Mouse (Mus musculus) myocyte (in vitro differentiated cells): ENCODE results near the gene Ppp1r11.

Source experiments
- CEBPB ChIP-seq: IDR thresholded peaks from 2 replicates; pipeline ENCODE4 v1.6.1; 2011; ENCODE audit warnings: mild to moderate bottlenecking, moderate library complexity; ENCODE audit not compliant: poor library complexity, insufficient read depth, severe bottlenecking
- E2F4 ChIP-seq: IDR thresholded peaks from one replicate; pipeline ENCODE4 v1.6.1; 2011; ENCODE audit warnings: mild to moderate bottlenecking, control low read depth, moderate library complexity; ENCODE audit not compliant: insufficient read depth
- MAX ChIP-seq: IDR thresholded peaks from one replicate; pipeline ENCODE4 v1.6.1; 2011; ENCODE audit warnings: low read depth, mild to moderate bottlenecking, control low read depth
- MYOG ChIP-seq, 3 experiments: IDR thresholded peaks; one replicate each; pipeline ENCODE4 v1.6.1; 2011; ENCODE audit warnings: control low read depth in 2 of 3, low read depth in 2 of 3, mild to moderate bottlenecking in 2 of 3; ENCODE audit not compliant: insufficient read length in 2 of 3, control insufficient read depth in 1 of 3, insufficient read depth in 1 of 3
- POLR2A ChIP-seq: IDR thresholded peaks from one replicate; pipeline ENCODE4 v1.6.1; 2011; ENCODE audit warnings: low read depth, mild to moderate bottlenecking, control low read depth, moderate library complexity; ENCODE audit not compliant: insufficient read length
- POLR2AphosphoS2 ChIP-seq: IDR thresholded peaks from one replicate; pipeline ENCODE4 v1.6.1; 2011; ENCODE audit warnings: low read depth, control low read depth; ENCODE audit not compliant: insufficient read length
- SRF ChIP-seq: IDR thresholded peaks from one replicate; pipeline ENCODE4 v1.6.1; 2011; ENCODE audit warnings: low read depth; ENCODE audit not compliant: control insufficient read depth, insufficient read length
- TCF12 ChIP-seq: IDR thresholded peaks from one replicate; pipeline ENCODE4 v1.6.1; 2011; ENCODE audit warnings: mild to moderate bottlenecking, control low read depth; ENCODE audit not compliant: poor library complexity, insufficient read depth, severe bottlenecking
- USF1 ChIP-seq: IDR thresholded peaks from one replicate; pipeline ENCODE4 v1.6.1; 2011; ENCODE audit warnings: low read depth, mild to moderate bottlenecking, control low read depth, moderate library complexity

DNA sequence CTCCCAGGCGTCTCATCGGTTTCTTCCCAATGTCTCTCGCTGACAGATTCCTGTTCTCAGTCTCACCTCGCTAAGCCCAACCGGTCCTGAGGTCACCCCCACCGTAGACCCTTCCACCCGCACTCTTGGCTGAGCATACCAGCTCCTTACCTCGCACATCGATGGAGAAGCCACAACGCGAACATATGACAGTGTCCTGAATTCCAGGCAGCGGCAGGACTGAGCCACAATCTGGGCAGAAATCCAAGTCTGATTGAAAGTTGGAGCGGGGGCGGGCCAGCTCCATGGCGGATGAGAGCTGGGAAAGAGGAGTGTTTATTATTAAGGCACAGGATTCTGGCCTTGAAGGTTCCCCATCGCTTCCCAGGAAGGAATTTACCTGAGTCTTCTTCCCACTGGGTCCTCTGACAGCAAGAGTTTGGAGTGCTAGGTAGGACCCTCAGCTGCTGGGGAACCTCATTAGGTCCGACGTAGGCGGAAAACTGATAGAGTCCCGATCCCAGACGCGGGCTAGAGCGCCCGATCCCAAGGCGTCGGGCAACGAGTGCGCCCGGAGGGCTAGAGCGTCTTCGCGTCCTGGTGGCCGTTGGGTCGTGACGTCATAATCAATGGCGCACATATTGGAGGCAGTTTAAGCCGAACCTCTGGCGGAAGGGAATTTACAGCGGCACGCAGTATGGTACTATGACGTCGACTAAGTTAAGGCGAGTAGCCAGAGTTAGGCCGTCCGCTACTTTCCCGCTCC is 6.6 kb upstream of the Ppp1r11 start, which contains the start of the genes Znrd1 and Znrd1as:
- peak; percentile 76 for TF ChIP-seq POLR2A
- no peak for TF ChIP-seq TCF12
- no peak for TF ChIP-seq MAX
- TF ChIP-seq USF1 = no peak
- peak; percentile 39 for TF ChIP-seq E2F4
- peak in 2 of 3 experiments; percentile 32 to 74 for TF ChIP-seq MYOG (IDR thresholded peaks at IDR 0.05; ENCODE audit: control insufficient read depth in 1 of 3, insufficient read depth in 1 of 3, insufficient read length in 2 of 3, low read depth in 2 of 3)
- no peak for TF ChIP-seq SRF
- TF ChIP-seq CEBPB = no peak
- TF ChIP-seq POLR2AphosphoS2 = peak; percentile 82
